Mouse (Mus musculus): Measurements from ENCODE around the gene Gm21987.

- TF ChIP-seq CTCF (IDR thresholded peaks at IDR 0.05; ENCODE audit: low read depth, low read length) (no peak), POLR2A (IDR thresholded peaks at IDR 0.05; ENCODE audit: extremely low read depth, insufficient read depth, low read length) (no peak)
Measured at GRCm38 (mm10) chr16:38379088-38379487, 32.2 kb downstream of the Gm21987 start.

All from liver, adult 2 months (tissue).